Comparison of ENCODE assay signal across 8 mouse cellular contexts in the genomic region with DNA sequence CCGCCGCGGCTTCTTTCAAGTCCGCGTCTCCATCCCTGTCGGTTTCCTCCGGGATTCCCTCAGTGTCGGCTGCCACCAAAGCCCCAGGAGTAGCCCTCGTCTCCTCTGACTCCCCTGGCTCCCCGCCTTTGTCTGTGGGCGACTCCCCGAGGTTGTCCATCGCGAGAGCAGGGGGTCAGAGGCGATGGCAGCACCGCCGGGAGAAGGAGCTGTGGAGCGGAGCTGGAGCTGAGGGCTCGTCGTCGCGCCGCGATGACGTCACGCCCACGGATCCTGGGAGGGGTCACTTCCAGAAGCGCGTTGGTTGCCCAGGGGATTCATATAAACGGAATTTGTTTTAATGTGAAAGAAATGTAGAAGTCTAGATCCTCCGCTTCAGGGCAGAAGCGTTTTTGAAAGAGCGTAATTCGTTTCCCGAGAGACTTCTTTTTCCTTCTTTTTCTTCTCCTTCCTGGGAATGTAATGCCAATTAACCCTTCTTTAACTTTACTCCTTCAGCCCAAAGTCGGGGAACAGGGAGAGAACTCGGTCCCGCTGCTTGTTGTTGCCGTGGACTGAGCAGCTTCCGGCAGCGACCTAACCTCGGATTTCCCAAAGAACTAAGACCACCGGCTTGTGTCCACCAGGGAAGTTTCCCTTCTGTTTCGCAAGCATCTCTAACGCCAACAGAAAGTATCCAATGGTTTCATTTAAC. TPM values are rescaled to one million over a fixed set of nuclear protein-coding genes. Genes with fewer than 3 reads are reported as not detected.
DNase-seq lines count a peak whose midpoint lies in the region; ATAC-seq and TF ChIP-seq lines count a peak whose summit lies in the region.

No protein-coding gene starts in this region.

- peaks cover 10% of the 10 kb centered on the region for H3K4me1 ChIP-seq in bone marrow macrophage, adult 2 months (ENCODE audit: control insufficient read depth, insufficient read depth, low read length)
- H3K4me1 ChIP-seq in embryonic fibroblast, embryonic 13.5 days (ENCODE audit: control insufficient read depth, insufficient read depth, low read length) = no peaks in the 10 kb centered on the region
- H3K4me1 ChIP-seq in heart, embryonic 10.5 days = peaks cover 34% of the 10 kb centered on the region
- peaks cover 39% of the 10 kb centered on the region for H3K4me1 ChIP-seq in kidney, embryonic 15.5 days

- H3K27ac ChIP-seq in bone marrow macrophage, adult 2 months (ENCODE audit: insufficient read depth, low read depth, low read length) = no peak overlapping the region
- peak overlapping the region; percentile 17; the same call in 1 of the 2 replicates for H3K27ac ChIP-seq in embryonic fibroblast, embryonic 13.5 days (ENCODE audit: insufficient read depth, low read length)
- peak overlapping the region; percentile 88 for H3K27ac ChIP-seq in heart, embryonic 10.5 days
- H3K27ac ChIP-seq in kidney, embryonic 15.5 days = peak overlapping the region; percentile 69

- peak overlapping the region; percentile 83 for H3K4me3 ChIP-seq in bone marrow macrophage, adult 2 months (ENCODE audit: insufficient read depth, low read length)
- peak overlapping the region; percentile 98 for H3K4me3 ChIP-seq in embryonic fibroblast, embryonic 13.5 days (ENCODE audit: insufficient read depth, low read length)
- peak overlapping the region; percentile 90 for H3K4me3 ChIP-seq in heart, embryonic 10.5 days
- peak overlapping the region; percentile 94 for H3K4me3 ChIP-seq in kidney, embryonic 15.5 days (replicated peaks)

- DNase-seq in 416B (ENCODE audit: low read depth) (peak; percentile 95), liver (peak; percentile 90)
- peak; percentile 96 for DNase-seq in heart, embryonic 10.5 days (ENCODE audit: low spot score)
- peak; percentile 91 to 96 for DNase-seq in spleen, postnatal 4 days (ENCODE audit: low spot score in 2 of 2)

- peak; percentile 48; the same call in 1 of the 2 replicates for ATAC-seq in kidney, embryonic 15.5 days (replicated peaks; ENCODE audit: low FRiP score)
- peak; percentile 60 for ATAC-seq in monocyte, adult 5-6 weeks (replicated peaks; ENCODE audit: insufficient number of reproducible peaks, low FRiP score, low TSS enrichment, poor library complexity, severe bottlenecking)

- H3K9ac ChIP-seq in kidney, embryonic 15.5 days = peak overlapping the region; percentile 93

- no peaks in the 10 kb centered on the region for H3K27me3 ChIP-seq in heart, embryonic 10.5 days (ENCODE audit: insufficient read depth, poor library complexity, severe bottlenecking)
- no peaks in the 10 kb centered on the region for H3K27me3 ChIP-seq in kidney, embryonic 15.5 days

- WGBS in heart, embryonic 10.5 days = under 1% methylated on average over 45 of the region's 45 CpGs
- under 1% methylated on average over 45 of the region's 45 CpGs for WGBS in kidney, embryonic 15.5 days

- TF ChIP-seq POLR2A in bone marrow macrophage, adult 2 months (IDR thresholded peaks at IDR 0.05; ENCODE audit: borderline replicate concordance, low read depth, low read length) = no peak
- TF ChIP-seq POLR2A in embryonic fibroblast, embryonic 13.5 days (IDR thresholded peaks at IDR 0.05; ENCODE audit: low read depth, low read length) = peak; percentile 86

- H3K4me2 ChIP-seq in kidney, embryonic 15.5 days = peak overlapping the region; percentile 88

- no peaks in the 10 kb centered on the region for H3K9me3 ChIP-seq in heart, embryonic 10.5 days
- no peaks in the 10 kb centered on the region for H3K9me3 ChIP-seq in kidney, embryonic 15.5 days (replicated peaks)

- H3K36me3 ChIP-seq in heart, embryonic 10.5 days = peaks cover 23% of the 10 kb centered on the region
- peaks cover 27% of the 10 kb centered on the region for H3K36me3 ChIP-seq in kidney, embryonic 15.5 days

- no peak for TF ChIP-seq CTCF in bone marrow macrophage, adult 2 months (IDR thresholded peaks at IDR 0.05; ENCODE audit: low read depth, low read length)
- no peak; the same call in 1 of the 2 replicates for TF ChIP-seq CTCF in embryonic fibroblast, embryonic 13.5 days (IDR thresholded peaks at IDR 0.05; ENCODE audit: borderline replicate concordance, insufficient read depth, low read length)

RNA-seq across cellular contexts. Expression of a gene that starts 1.4 kb away (rescaled TPM):
- polyA plus RNA-seq in bone marrow macrophage, adult 2 months (2012; ENCODE audit: insufficient read depth, insufficient read length, missing spikeins) = 24.6 and 29.0 TPM in 2 replicates
- 9.9 and 12.7 TPM in 2 replicates for polyA plus RNA-seq in embryonic fibroblast, embryonic 13.5 days (2011; ENCODE audit: insufficient read length, low read depth, missing spikeins)
- 9.2 and 10.4 TPM in 2 replicates for polyA plus RNA-seq in heart, embryonic 10.5 days (2016; fragmentation: Nextera tagmentation; extraction: Ambion mirVana)
- 12.4 and 14.4 TPM in 2 replicates for polyA plus RNA-seq in kidney, embryonic 15.5 days (2015; fragmentation: Nextera tagmentation; extraction: Ambion mirVana)
- 16.1 to 31.0 TPM (median 22.1 TPM) in 3 replicates for total RNA-seq in monocyte, adult 5-6 weeks (2017)

RNA-seq across cellular contexts. Expression of a gene that starts 2.0 kb away (rescaled TPM):
- polyA plus RNA-seq in bone marrow macrophage, adult 2 months (2012; ENCODE audit: insufficient read depth, insufficient read length, missing spikeins) = 30.7 and 33.2 TPM in 2 replicates
- 33.2 and 39.5 TPM in 2 replicates for polyA plus RNA-seq in embryonic fibroblast, embryonic 13.5 days (2011; ENCODE audit: insufficient read length, low read depth, missing spikeins)
- 52.5 and 64.0 TPM in 2 replicates for polyA plus RNA-seq in heart, embryonic 10.5 days (2016; fragmentation: Nextera tagmentation; extraction: Ambion mirVana)
- 65.1 and 75.7 TPM in 2 replicates for polyA plus RNA-seq in kidney, embryonic 15.5 days (2015; fragmentation: Nextera tagmentation; extraction: Ambion mirVana)
- 25.8 to 43.4 TPM (median 35.3 TPM) in 3 replicates for total RNA-seq in monocyte, adult 5-6 weeks (2017)

RNA-seq across cellular contexts. Expression of a gene that starts 51.4 kb away (rescaled TPM):
- 7.5 TPM in 2 replicates for polyA plus RNA-seq in bone marrow macrophage, adult 2 months (2012; ENCODE audit: insufficient read depth, insufficient read length, missing spikeins)
- 16.0 and 20.6 TPM in 2 replicates for polyA plus RNA-seq in embryonic fibroblast, embryonic 13.5 days (2011; ENCODE audit: insufficient read length, low read depth, missing spikeins)
- 5.0 and 6.2 TPM in 2 replicates for polyA plus RNA-seq in heart, embryonic 10.5 days (2016; fragmentation: Nextera tagmentation; extraction: Ambion mirVana)
- 6.1 and 7.9 TPM in 2 replicates for polyA plus RNA-seq in kidney, embryonic 15.5 days (2015; fragmentation: Nextera tagmentation; extraction: Ambion mirVana)
- total RNA-seq in monocyte, adult 5-6 weeks (2017) = 3.9 to 5.1 TPM (median 4.2 TPM) in 3 replicates
